Mouse (Mus musculus): Measurements from ENCODE around the gene Rnf166. TPM values are rescaled to one million over a fixed set of nuclear protein-coding genes. Genes with fewer than 3 reads are reported as not detected.
A peak's percentile ranks its signal among the peaks of the same experiment; 100 is the strongest.

Gene Rnf166
- polyA plus RNA-seq, 1 experiment, result 72.7 TPM

- DNase-seq (ENCODE audit: low read depth), result no peak
These were observed 6.5 kb downstream of the Rnf166 start for GRCm38 (mm10) chr8:122469407-122469806.

- no peak for DNase-seq (ENCODE audit: low read depth)
These were observed 8.0 kb downstream of the Rnf166 start for GRCm38 (mm10) chr8:122467816-122468215.

GRCm38 (mm10) chr8:122464985-122465384 lies 10.9 kb downstream of the Rnf166 start:
- DNase-seq (ENCODE audit: low read depth), result no peak

GRCm38 (mm10) chr8:122463651-122464640 lies 11.9 kb downstream of the Rnf166 start:
- DNase-seq (ENCODE audit: low read depth), result no peak

- no peak for DNase-seq (ENCODE audit: low read depth)
These were observed 13.4 kb downstream of the Rnf166 start for GRCm38 (mm10) chr8:122462510-122462909.

GRCm38 (mm10) chr8:122461473-122462148 lies 14.3 kb downstream of the Rnf166 start:
- DNase-seq (ENCODE audit: low read depth), result peak; percentile 95

- no peak for DNase-seq (ENCODE audit: low read depth)
These were observed 15.1 kb downstream of the Rnf166 start, which contains the start of gene Snai3 for GRCm38 (mm10) chr8:122460524-122461472. TSS of gene Snai3 (minus strand) at chr8:122460733.

- DNase-seq (ENCODE audit: low read depth), result no peak
These were observed 15.9 kb downstream of the Rnf166 start for GRCm38 (mm10) chr8:122459990-122460389.

GRCm38 (mm10) chr8:122459218-122459900 lies 16.5 kb downstream of the Rnf166 start:
- DNase-seq (ENCODE audit: low read depth), result no peak

- no peak for DNase-seq (ENCODE audit: low read depth)
These were observed 18.7 kb downstream of the Rnf166 start for GRCm38 (mm10) chr8:122457171-122457570.

- no peak for DNase-seq (ENCODE audit: low read depth)
These were observed 21.5 kb downstream of the Rnf166 start for GRCm38 (mm10) chr8:122454409-122454808.

- DNase-seq (ENCODE audit: low read depth), result no peak
These were observed 23.7 kb downstream of the Rnf166 start for GRCm38 (mm10) chr8:122452154-122452553.

- DNase-seq (ENCODE audit: low read depth), result no peak
These were observed 24.6 kb downstream of the Rnf166 start for GRCm38 (mm10) chr8:122451161-122451703.

- no peak for DNase-seq (ENCODE audit: low read depth)
These were observed 30.7 kb downstream of the Rnf166 start for GRCm38 (mm10) chr8:122445203-122445602.

- DNase-seq (ENCODE audit: low read depth), result no peak
These were observed 31.7 kb downstream of the Rnf166 start for GRCm38 (mm10) chr8:122444058-122444748.

GRCm38 (mm10) chr8:122443262-122444006 lies 32.4 kb downstream of the Rnf166 start, which contains the start of gene Mvd:
TSS of gene Mvd (minus strand) at chr8:122443422.
- peak; percentile 87 for DNase-seq (ENCODE audit: low read depth)

- no peak for DNase-seq (ENCODE audit: low read depth)
These were observed 33.1 kb downstream of the Rnf166 start for GRCm38 (mm10) chr8:122442781-122443180.

- DNase-seq (ENCODE audit: low read depth), result no peak
These were observed 33.5 kb downstream of the Rnf166 start for GRCm38 (mm10) chr8:122442356-122442755.

GRCm38 (mm10) chr8:122441326-122441725 lies 34.5 kb downstream of the Rnf166 start:
- DNase-seq (ENCODE audit: low read depth), result no peak
